16 mouse cellular contexts compared by ENCODE assay signal in the genomic region with DNA sequence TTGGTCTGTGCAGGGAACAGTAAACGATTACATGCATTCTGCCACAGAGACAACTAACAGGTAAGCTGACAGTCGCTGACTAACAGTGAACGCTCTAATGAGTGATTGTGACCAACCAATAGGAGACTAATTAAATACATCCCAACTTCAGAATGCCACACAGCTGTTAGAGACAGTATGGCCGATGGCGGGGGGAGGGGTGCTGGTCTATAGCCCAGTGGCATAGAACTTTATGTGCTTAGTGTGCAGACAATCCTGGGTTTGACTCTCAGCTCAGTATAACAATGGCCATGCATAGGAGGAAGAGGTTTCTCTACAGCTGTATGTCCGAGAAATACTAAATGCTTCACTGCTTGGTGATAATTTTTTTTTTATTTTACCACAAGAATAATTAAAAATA. TPM values are rescaled to one million over a fixed set of nuclear protein-coding genes. Genes with fewer than 3 reads are reported as not detected.
A peak's percentile ranks its signal among the peaks of the same experiment; 100 is the strongest.
DNase-seq lines count a peak whose midpoint lies in the region; ATAC-seq and TF ChIP-seq lines count a peak whose summit lies in the region.
"Had no signal": no experiment of that assay in that cellular context is flagged by ENCODE, and none has a peak within 500 bp of the region (broad histone marks: within the 10 kb centered on the region; RNA-seq: fewer than 3 reads in every experiment).

No protein-coding gene starts in this region.

- no peak for TF ChIP-seq POLR2A in kidney, adult 2 months (IDR thresholded peaks at IDR 0.05; ENCODE audit: low read depth, low read length)

- H3K4me1 ChIP-seq in kidney, adult 2 months (ENCODE audit: control insufficient read depth, insufficient read depth, low read length) = peaks cover 16% of the 10 kb centered on the region
- peaks cover 6% of the 10 kb centered on the region; the same call in 1 of the 2 replicates for H3K4me1 ChIP-seq in neural tube, embryonic 11.5 days (ENCODE audit: control insufficient read depth, insufficient read depth, low read length)
- H3K4me1 ChIP-seq in limb, embryonic 15.5 days = peaks cover 40% of the 10 kb centered on the region

- DNase-seq in embryo, embryonic 10.5 days (ENCODE audit: low spot score) = peak; percentile 50
- no peak for DNase-seq in embryo, embryonic 9.5 days (ENCODE audit: extremely low spot score)
- DNase-seq in kidney, adult 2 months = no peak
- DNase-seq in kidney, postnatal 36 days = no peak
- peak; percentile 22 for DNase-seq in neural tube, embryonic 11.5 days (ENCODE audit: low spot score)
- DNase-seq in neural tube, embryonic 10.5 days (ENCODE audit: extremely low spot score, low spot score) = no peak
- no peak for DNase-seq in liver
- DNase-seq: cerebellum, postnatal 10 days; forebrain, postnatal 0 days; heart, postnatal 4 days; thymus, adult 18-20 months had no signal

- no peaks in the 10 kb centered on the region for H3K9me3 ChIP-seq in neural tube, embryonic 11.5 days (ENCODE audit: control insufficient read depth, low read length)
- H3K9me3 ChIP-seq in limb, embryonic 15.5 days = no peaks in the 10 kb centered on the region
- H3K9me3 ChIP-seq: heart, embryonic 12.5 days; neural tube, embryonic 12.5 days had no signal

- H3K4me3 ChIP-seq in kidney, adult 2 months (ENCODE audit: insufficient read depth, low read depth, low read length) = no peak overlapping the region
- H3K4me3 ChIP-seq in neural tube, embryonic 11.5 days (ENCODE audit: low read depth, low read length) = no peak overlapping the region
- no peak overlapping the region for H3K4me3 ChIP-seq in limb, embryonic 15.5 days
- H3K4me3 ChIP-seq: heart, embryonic 12.5 days; neural tube, embryonic 12.5 days had no signal

- WGBS in kidney, adult 2 months = 63% methylated on average over 6 of the region's 6 CpGs
- 71% methylated on average over 6 of the region's 6 CpGs for WGBS in neural tube, embryonic 11.5 days
- WGBS in limb, embryonic 15.5 days = 35% methylated on average over 6 of the region's 6 CpGs

- 0 out of 2 replicates have a peak overlapping the region, but pooled peaks have one; percentile 21 for H3K27ac ChIP-seq in kidney, adult 2 months (ENCODE audit: insufficient read depth, low read depth, low read length)
- H3K27ac ChIP-seq in neural tube, embryonic 11.5 days (ENCODE audit: low read depth, low read length) = no peak overlapping the region
- peak overlapping the region; percentile 23; the same call in 1 of the 2 replicates for H3K27ac ChIP-seq in limb, embryonic 15.5 days
- H3K27ac ChIP-seq: liver, embryonic 14.5 days; neural tube, embryonic 12.5 days had no signal

- no peak for TF ChIP-seq CTCF in kidney, adult 2 months (conservative IDR thresholded peaks at IDR 0.05; ENCODE audit: insufficient read depth, insufficient read length, low read depth, low read length)

- no peak overlapping the region for H3K9ac ChIP-seq in neural tube, embryonic 11.5 days (ENCODE audit: low read length)
- no peak overlapping the region for H3K9ac ChIP-seq in limb, embryonic 15.5 days
- H3K9ac ChIP-seq: forebrain, postnatal 0 days; liver, embryonic 14.5 days; neural tube, embryonic 12.5 days had no signal

- H3K27me3 ChIP-seq in kidney, adult 2 months (replicated peaks; ENCODE audit: control insufficient read depth, insufficient read depth, low read length) = no peaks in the 10 kb centered on the region
- H3K27me3 ChIP-seq in neural tube, embryonic 11.5 days (ENCODE audit: control insufficient read depth, insufficient read depth, low read length) = no peaks in the 10 kb centered on the region
- no peaks in the 10 kb centered on the region for H3K27me3 ChIP-seq in limb, embryonic 15.5 days
- H3K27me3 ChIP-seq: CH12.LX; heart, embryonic 12.5 days; neural tube, embryonic 12.5 days had no signal

- ATAC-seq in neural tube, embryonic 11.5 days (ENCODE audit: insufficient read depth, low FRiP score, low TSS enrichment) = no peak
- ATAC-seq in limb, embryonic 15.5 days (ENCODE audit: insufficient number of reproducible peaks, low FRiP score, low TSS enrichment, low read depth) = no peak

- no peaks in the 10 kb centered on the region for H3K36me3 ChIP-seq in kidney, adult 2 months (ENCODE audit: control insufficient read depth, insufficient read depth, low read length)
- no peaks in the 10 kb centered on the region for H3K36me3 ChIP-seq in neural tube, embryonic 11.5 days (ENCODE audit: control insufficient read depth, insufficient read depth, low read length)
- H3K36me3 ChIP-seq in limb, embryonic 15.5 days = peaks cover 3% of the 10 kb centered on the region; the same call in 1 of the 2 replicates
- H3K36me3 ChIP-seq: heart, embryonic 12.5 days; neural tube, embryonic 12.5 days had no signal

- no peak overlapping the region for H3K4me2 ChIP-seq in neural tube, embryonic 11.5 days (ENCODE audit: low read depth)
- H3K4me2 ChIP-seq in limb, embryonic 15.5 days = no peak overlapping the region
- H3K4me2 ChIP-seq: heart, embryonic 12.5 days; neural tube, embryonic 12.5 days had no signal

RNA-seq across cellular contexts. Expression of gene Wipf1, which starts 7.2 kb away (rescaled TPM):
- polyA plus RNA-seq in kidney, adult 2 months (2012; rRNA removed) = 4.8 and 8.0 TPM in 2 replicates
- 9.0 and 9.6 TPM in 2 replicates for polyA plus RNA-seq in neural tube, embryonic 11.5 days (2014; fragmentation: Nextera tagmentation; extraction: Ambion mirVana)
- 15.1 TPM in 2 replicates for polyA plus RNA-seq in limb, embryonic 15.5 days (2015; fragmentation: Nextera tagmentation; extraction: Ambion mirVana)

RNA-seq across cellular contexts. Expression of gene Chrna1, which starts 57.8 kb away (rescaled TPM):
- not detected in 2 replicates for polyA plus RNA-seq in kidney, adult 2 months (2012; rRNA removed)
- polyA plus RNA-seq in neural tube, embryonic 11.5 days (2014; fragmentation: Nextera tagmentation; extraction: Ambion mirVana) = 2.0 and 2.4 TPM in 2 replicates
- polyA plus RNA-seq in limb, embryonic 15.5 days (2015; fragmentation: Nextera tagmentation; extraction: Ambion mirVana) = 10.8 and 24.1 TPM in 2 replicates

Comparison
In these comparisons a context has a peak if more than half of its experiments do, and no peak if none do; other contexts are left out.
1. DNase-seq: peak in embryo, embryonic 10.5 days (single experiment) and neural tube, embryonic 11.5 days (single experiment); none in embryo, embryonic 9.5 days (single experiment), kidney, adult 2 months (single experiment), kidney, postnatal 36 days (0 of 2), neural tube, embryonic 10.5 days (single experiment) and liver (single experiment).